Mouse (Mus musculus) stomach, embryonic 15.5 days (tissue): ENCODE results near the gene Fam53b. TPM values are rescaled to one million over a fixed set of nuclear protein-coding genes. Genes with fewer than 3 reads are reported as not detected.

Source experiments
- ATAC-seq: fragments of 200-750 bp; cut with Nextera tagmentation; 2 replicates; pipeline ENCODE4 v1.8.0; 2017; ENCODE audit warnings: low read depth, moderate number of reproducible peaks, moderate TSS enrichment; ENCODE audit not compliant: insufficient read depth, low FRiP score
- H3K27ac ChIP-seq: fragments of 300-500 bp; sonication (generic); 2 replicates; pipeline ENCODE4 v1.5.1; 2015; ENCODE audit warnings: mild to moderate bottlenecking, inconsistent platforms
- H3K27me3 ChIP-seq: fragments of 300-500 bp; sonication (generic); replicated peaks from 2 replicates; pipeline ENCODE4 v1.6.1; 2015; ENCODE audit warnings: inconsistent platforms
- H3K36me3 ChIP-seq: fragments of 300-500 bp; sonication (generic); 2 replicates; pipeline ENCODE4 v1.6.1; 2015; ENCODE audit warnings: inconsistent platforms
- H3K4me1 ChIP-seq: fragments of 300-500 bp; sonication (generic); 2 replicates; pipeline ENCODE4 v1.6.1; 2015; ENCODE audit warnings: inconsistent platforms
- H3K4me2 ChIP-seq: fragments of 300-500 bp; sonication (generic); 2 replicates; pipeline ENCODE4 v1.6.1; 2015; ENCODE audit warnings: mild to moderate bottlenecking, inconsistent platforms
- H3K4me3 ChIP-seq: fragments of 300-500 bp; sonication (generic); replicated peaks from 2 replicates; pipeline ENCODE4 v1.5.1; 2015; ENCODE audit warnings: inconsistent platforms
- H3K9ac ChIP-seq: fragments of 300-500 bp; sonication (generic); 2 replicates; pipeline ENCODE4 v1.6.1; 2015; ENCODE audit warnings: inconsistent platforms
- H3K9me3 ChIP-seq: fragments of 300-500 bp; sonication (generic); 2 replicates; pipeline ENCODE4 v1.6.1; 2016; ENCODE audit warnings: inconsistent platforms
- WGBS: fragments of 180-500 bp; shearing (Covaris S2); methylation state at CpG from one replicate; pipeline ENCODE4 v1.1.7; 2015; 5-methylcytosine and 5-hydroxymethylcytosine counted together
- polyA plus RNA-seq: library from polyadenylated mRNA; unstranded; fragments of >200 nt; fragmentation: Nextera tagmentation; extraction: Ambion mirVana; gene quantifications from 2 replicates; pipeline ENCODE4 v1.2.1, GENCODE M21; 2015

The Fam53b gene
- polyA plus RNA-seq, 1 experiment from 2014 or later = 15.5 TPM

- 78% methylated on average over 5 of the region's 5 CpGs for WGBS
- no peaks in the 10 kb centered on the region for H3K36me3 ChIP-seq
- H3K9ac ChIP-seq = no peak overlapping the region
- ATAC-seq = no peak
- H3K27ac ChIP-seq = no peak overlapping the region
- H3K4me1 ChIP-seq = peaks cover 42% of the 10 kb centered on the region
- no peaks in the 10 kb centered on the region for H3K9me3 ChIP-seq
- H3K4me3 ChIP-seq = no peak overlapping the region
- no peaks in the 10 kb centered on the region for H3K27me3 ChIP-seq
- H3K4me2 ChIP-seq = no peak overlapping the region
Observed at GRCm38 (mm10) chr7:132784101-132784500, 29.6 kb downstream of the Fam53b start.

- peak overlapping the region; percentile 27; the same call in 1 of the 2 replicates for H3K27ac ChIP-seq
- no peak overlapping the region for H3K4me2 ChIP-seq
- ATAC-seq = no peak
- 55% methylated on average over 6 of the region's 6 CpGs for WGBS
- H3K4me3 ChIP-seq = no peak overlapping the region
- no peaks in the 10 kb centered on the region for H3K36me3 ChIP-seq
- no peaks in the 10 kb centered on the region for H3K9me3 ChIP-seq
- peaks cover 38% of the 10 kb centered on the region for H3K4me1 ChIP-seq
- no peak overlapping the region for H3K9ac ChIP-seq
- no peaks in the 10 kb centered on the region for H3K27me3 ChIP-seq
Observed at GRCm38 (mm10) chr7:132781850-132782249, 31.8 kb downstream of the Fam53b start.

DNA sequence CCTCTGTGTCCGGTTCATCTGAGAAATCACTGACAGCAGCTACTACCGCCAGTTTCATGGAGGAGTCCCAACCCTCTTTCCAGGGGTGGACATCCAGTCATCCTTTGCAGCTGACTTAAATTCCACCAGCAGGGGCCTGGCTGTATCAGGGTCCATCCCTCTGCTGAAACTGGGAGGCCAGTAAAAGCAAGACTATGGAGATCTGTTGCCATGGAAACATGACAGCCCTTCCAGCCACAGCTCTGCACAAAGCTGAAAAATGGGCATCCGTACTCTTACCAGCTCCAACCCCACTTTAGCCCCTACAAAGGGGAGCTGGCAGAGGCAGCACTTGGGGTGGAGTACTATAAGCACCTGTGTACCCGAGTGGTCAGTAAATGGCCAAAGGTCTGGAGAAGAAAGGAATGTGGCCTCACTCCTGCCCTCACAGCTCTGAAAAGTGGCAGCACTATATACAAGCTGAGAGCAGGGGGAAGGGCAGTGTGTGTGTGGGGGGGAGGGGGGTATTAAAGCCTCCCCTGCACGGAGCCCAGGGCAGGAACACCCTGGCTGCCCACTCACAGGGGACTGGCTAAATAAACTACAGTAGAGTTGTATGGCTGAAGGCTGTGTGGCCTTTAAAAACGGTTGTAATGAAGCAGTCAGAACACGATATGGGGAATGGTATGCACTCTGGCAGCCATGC is 32.4 kb downstream of the Fam53b start:
- no peaks in the 10 kb centered on the region for H3K27me3 ChIP-seq
- no peaks in the 10 kb centered on the region for H3K36me3 ChIP-seq
- H3K9me3 ChIP-seq = no peaks in the 10 kb centered on the region
- H3K4me2 ChIP-seq = no peak overlapping the region
- ATAC-seq = no peak
- no peak overlapping the region for H3K9ac ChIP-seq
- H3K4me1 ChIP-seq = peaks cover 32% of the 10 kb centered on the region
- no peak overlapping the region for H3K4me3 ChIP-seq
- 33% methylated on average over 7 of the region's 7 CpGs for WGBS
- peak overlapping the region; percentile 27; the same call in 1 of the 2 replicates for H3K27ac ChIP-seq

DNA sequence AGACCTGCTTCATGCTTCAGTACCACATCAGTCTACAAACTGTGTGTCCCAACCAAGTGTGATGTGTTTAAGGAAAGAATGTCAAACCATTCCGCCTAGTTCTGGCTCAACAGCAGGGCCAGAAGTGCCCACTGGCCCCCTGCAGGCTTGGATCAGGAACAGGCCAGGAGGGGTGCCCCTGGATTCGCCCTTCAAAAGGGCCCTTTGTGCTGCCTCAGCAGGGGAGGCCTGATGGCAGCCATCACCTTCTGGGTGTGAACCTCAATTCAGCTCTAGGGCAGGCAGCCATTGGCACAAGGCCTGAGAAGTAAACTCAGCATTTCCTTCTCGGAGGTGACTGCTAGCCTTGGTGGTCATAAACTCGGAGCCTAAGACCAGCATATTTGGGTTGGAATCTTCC is 33.1 kb downstream of the Fam53b start:
- no peak for ATAC-seq
- WGBS = 45% methylated on average over 4 of the region's 4 CpGs
- Histone ChIP-seq H3K4me1 (peaks cover 28% of the 10 kb centered on the region), H3K27ac (peak overlapping the region; percentile 27; the same call in 1 of the 2 replicates), H3K9ac (no peak overlapping the region), H3K36me3 (no peaks in the 10 kb centered on the region), H3K27me3 (no peaks in the 10 kb centered on the region), H3K4me2 (no peak overlapping the region), H3K9me3 (no peaks in the 10 kb centered on the region), H3K4me3 (no peak overlapping the region)

DNA sequence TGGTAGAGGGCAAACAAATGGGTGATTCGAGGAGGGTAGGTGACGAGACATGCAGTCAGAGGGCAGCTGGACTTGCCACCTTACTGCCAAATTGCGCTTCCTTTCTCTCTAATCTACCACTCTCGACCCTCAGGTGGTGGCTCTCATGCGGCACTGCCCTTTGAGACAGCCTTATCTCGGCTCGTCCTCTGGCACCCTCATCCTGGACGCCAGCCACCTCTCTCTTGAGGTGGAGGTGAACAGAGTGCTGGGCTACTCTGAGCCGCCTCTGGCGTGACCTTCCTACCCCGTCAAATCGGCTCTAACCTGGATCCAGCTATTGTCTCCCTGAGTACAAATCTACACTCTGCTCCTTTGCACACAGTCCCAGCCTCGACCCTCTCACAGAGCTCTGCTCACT is 35.1 kb downstream of the Fam53b start:
- Histone ChIP-seq H3K27me3 (no peaks in the 10 kb centered on the region), H3K4me1 (peaks cover 22% of the 10 kb centered on the region), H3K4me3 (no peak overlapping the region), H3K9ac (no peak overlapping the region), H3K36me3 (no peaks in the 10 kb centered on the region), H3K27ac (no peak overlapping the region), H3K9me3 (no peaks in the 10 kb centered on the region), H3K4me2 (no peak overlapping the region)
- 78% methylated on average over 13 of the region's 13 CpGs for whole genome bisulfite sequencing
- peak; percentile 21; the same call in 1 of the 2 replicates for ATAC-seq

DNA sequence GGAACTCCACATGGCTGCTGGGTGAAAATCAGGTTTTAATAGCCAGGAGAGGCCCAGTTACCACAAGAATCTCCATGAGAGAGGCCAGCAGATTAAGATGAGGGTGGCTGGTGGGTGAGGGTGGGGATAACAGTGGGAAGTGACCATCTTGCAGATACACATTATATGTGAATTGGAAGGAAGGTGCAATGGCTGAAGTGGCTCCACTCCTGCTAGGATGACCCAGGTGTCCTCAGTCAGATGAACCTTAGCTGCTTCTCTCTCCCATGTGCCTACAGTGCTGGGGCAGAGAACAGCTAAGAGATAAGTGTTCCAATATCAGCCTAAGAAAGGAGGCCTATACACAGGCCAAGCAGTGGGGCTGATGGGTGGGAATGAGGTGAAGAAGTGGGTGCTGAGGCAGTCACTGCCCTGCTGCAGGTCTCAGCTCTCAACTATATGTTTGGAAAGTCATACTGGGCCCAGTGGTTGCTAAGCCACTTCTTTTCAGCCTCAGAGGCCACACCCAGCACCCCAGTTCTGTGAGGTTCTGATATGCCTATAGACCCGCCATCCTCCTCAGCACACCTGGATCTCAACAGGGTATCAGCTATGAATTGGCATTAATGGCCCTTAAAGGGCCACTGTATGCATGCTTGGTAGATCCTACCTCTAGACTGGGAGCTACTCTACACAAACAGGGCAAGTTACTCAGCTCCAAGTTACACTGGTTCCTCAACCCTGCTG is 35.8 kb downstream of the Fam53b start:
- H3K4me1 ChIP-seq = peaks cover 22% of the 10 kb centered on the region
- no peak overlapping the region for H3K27ac ChIP-seq
- no peak overlapping the region for H3K9ac ChIP-seq
- H3K27me3 ChIP-seq = no peaks in the 10 kb centered on the region
- no peaks in the 10 kb centered on the region for H3K36me3 ChIP-seq
- 77% methylated on average over 1 of the region's 1 CpGs for WGBS
- H3K9me3 ChIP-seq = no peaks in the 10 kb centered on the region
- H3K4me3 ChIP-seq = no peak overlapping the region
- ATAC-seq = peak; percentile 79
- no peak overlapping the region for H3K4me2 ChIP-seq

- H3K27ac ChIP-seq = no peak overlapping the region
- no peak overlapping the region for H3K9ac ChIP-seq
- no peaks in the 10 kb centered on the region for H3K36me3 ChIP-seq
- H3K4me3 ChIP-seq = no peak overlapping the region
- H3K27me3 ChIP-seq = no peaks in the 10 kb centered on the region
- 84% methylated on average over 7 of the region's 7 CpGs for WGBS
- no peak overlapping the region for H3K4me2 ChIP-seq
- ATAC-seq = no peak
- no peaks in the 10 kb centered on the region for H3K9me3 ChIP-seq
- H3K4me1 ChIP-seq = peaks cover 20% of the 10 kb centered on the region
Observed at GRCm38 (mm10) chr7:132777117-132777516, 36.6 kb downstream of the Fam53b start.

- WGBS = 77% methylated on average over 7 of the region's 7 CpGs
- no peak overlapping the region for H3K9ac ChIP-seq
- H3K4me3 ChIP-seq = no peak overlapping the region
- H3K4me2 ChIP-seq = no peak overlapping the region
- peaks cover 14% of the 10 kb centered on the region for H3K4me1 ChIP-seq
- H3K27me3 ChIP-seq = no peaks in the 10 kb centered on the region
- H3K27ac ChIP-seq = no peak overlapping the region
- H3K9me3 ChIP-seq = no peaks in the 10 kb centered on the region
- no peaks in the 10 kb centered on the region for H3K36me3 ChIP-seq
- peak; percentile 68; the same call in 1 of the 2 replicates for ATAC-seq
Observed at GRCm38 (mm10) chr7:132776338-132777111, 37.2 kb downstream of the Fam53b start.

DNA sequence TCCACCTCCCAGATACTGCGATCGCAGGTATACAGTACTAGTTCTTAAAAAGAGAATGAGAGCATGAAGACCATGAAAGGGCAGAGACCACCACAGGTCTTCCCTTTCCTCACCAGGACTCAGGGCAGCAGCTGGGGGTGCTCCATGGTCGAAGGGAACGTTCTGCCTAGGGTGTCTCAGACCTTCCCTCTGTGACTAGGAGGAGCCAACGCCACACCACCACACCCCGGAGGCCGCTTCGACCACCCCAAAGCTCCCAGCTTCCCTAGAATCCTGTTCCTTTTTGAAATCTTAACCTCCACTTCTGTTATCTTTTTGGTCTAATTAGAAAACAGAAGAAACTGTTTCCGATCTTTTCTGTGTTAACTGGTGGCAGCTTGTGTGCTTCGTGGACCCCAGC is 37.8 kb downstream of the Fam53b start:
- no peak for ATAC-seq

GRCm38 (mm10) chr7:132775333-132775732 is 38.4 kb downstream of the Fam53b start:
- Histone ChIP-seq H3K27me3 (no peaks in the 10 kb centered on the region), H3K9me3 (no peaks in the 10 kb centered on the region), H3K4me1 (peaks cover 2% of the 10 kb centered on the region), H3K9ac (no peak overlapping the region), H3K4me3 (no peak overlapping the region), H3K4me2 (no peak overlapping the region), H3K27ac (no peak overlapping the region), H3K36me3 (no peaks in the 10 kb centered on the region)
- 77% methylated on average over 5 of the region's 5 CpGs for WGBS
- ATAC-seq = no peak

More for the DNA sequence above, 37.8 kb downstream of the Fam53b start:
- Histone ChIP-seq H3K9ac (no peak overlapping the region), H3K36me3 (no peaks in the 10 kb centered on the region), H3K4me2 (no peak overlapping the region), H3K4me1 (peaks cover 8% of the 10 kb centered on the region), H3K27me3 (no peaks in the 10 kb centered on the region), H3K4me3 (no peak overlapping the region), H3K9me3 (no peaks in the 10 kb centered on the region), H3K27ac (no peak overlapping the region)
- WGBS = 93% methylated on average over 10 of the region's 10 CpGs

DNA sequence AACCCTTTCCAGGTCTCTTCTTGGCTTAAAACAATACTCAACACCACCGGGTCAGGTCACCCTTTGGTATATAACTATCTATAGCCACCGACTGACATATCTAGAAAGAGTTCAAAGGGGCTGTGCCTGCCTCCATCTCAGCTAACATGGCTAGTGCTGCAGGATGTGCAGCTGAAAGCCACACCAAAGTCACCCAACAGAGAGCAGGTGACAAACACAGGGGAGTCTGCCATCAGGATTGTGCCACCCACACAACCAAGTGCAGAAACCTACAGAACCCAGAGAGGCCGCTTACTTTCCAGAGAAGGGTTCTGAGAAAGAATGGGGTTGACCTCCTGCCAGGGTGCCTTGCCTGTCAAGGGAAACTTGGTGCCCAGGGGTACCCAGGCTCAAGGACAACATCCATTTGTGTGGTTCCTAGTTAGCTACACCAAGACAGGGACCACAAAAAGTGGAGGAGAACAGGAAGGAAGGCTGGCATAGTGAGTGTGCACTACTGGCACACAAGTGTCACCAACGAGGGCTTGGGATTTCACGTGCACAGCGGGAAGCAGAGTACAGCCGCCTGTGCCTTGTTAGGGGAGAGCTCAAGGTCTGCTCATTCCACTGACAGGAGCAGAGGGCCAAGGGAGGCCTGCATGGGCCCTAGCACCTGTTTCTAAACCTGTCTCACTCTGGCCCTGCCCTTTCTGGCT is 40.5 kb downstream of the Fam53b start:
- Histone ChIP-seq H3K4me2 (no peak overlapping the region), H3K36me3 (no peaks in the 10 kb centered on the region), H3K27me3 (no peaks in the 10 kb centered on the region), H3K27ac (no peak overlapping the region), H3K4me3 (no peak overlapping the region), H3K9me3 (no peaks in the 10 kb centered on the region), H3K9ac (no peak overlapping the region), H3K4me1 (0 out of 2 replicates have a peak, but pooled peaks cover 4% of the 10 kb centered on the region)
- no peak for ATAC-seq
- WGBS = 76% methylated on average over 7 of the region's 7 CpGs
